Mouse (Mus musculus) erythroblast, embryonic 14.5 days (primary cell): ENCODE data around the gene Cldn6.

ENCODE experiments used
- GATA1 ChIP-seq: IDR thresholded peaks from 2 replicates; pipeline ENCODE4 v1.6.1; 2012; ENCODE audit warnings: low read length, inconsistent platforms, mixed read lengths
- TAL1 ChIP-seq: IDR thresholded peaks from 3 replicates; pipeline ENCODE4 v1.6.1; 2012; ENCODE audit warnings: low read length, inconsistent platforms, mixed read lengths

- TF ChIP-seq GATA1 (no peak), TAL1 (no peak)
These were observed 46.4 kb downstream of the Cldn6 start for GRCm38 (mm10) chr17:23725477-23725876.
